Mouse (Mus musculus) telencephalon, adult 2 months (tissue): Measurements from ENCODE around the gene Topors.

Experiments
- DNase-seq: peaks from one replicate; pipeline ENCODE4 v3.0.0-alpha.2; 2011; ENCODE audit warnings: low read depth, low spot score

Gene Topors

GRCm38 (mm10) chr4:40250984-40251383, 18.7 kb downstream of the Topors start:
- no peak for DNase-seq

- DNase-seq = no peak
Measured at GRCm38 (mm10) chr4:40244035-40244434, 25.6 kb downstream of the Topors start.

- DNase-seq = no peak
Measured at GRCm38 (mm10) chr4:40243006-40243405, 26.6 kb downstream of the Topors start.

- no peak for DNase-seq
Measured at GRCm38 (mm10) chr4:40241928-40242327, 27.7 kb downstream of the Topors start.

- DNase-seq = no peak
Measured at GRCm38 (mm10) chr4:40240272-40240744, 29.3 kb downstream of the Topors start.

- DNase-seq = no peak
Measured at GRCm38 (mm10) chr4:40239409-40240271, 30.0 kb downstream of the Topors start, which contains the start of gene Ddx58. Gene Ddx58, minus strand, starts transcription at chr4:40239828.

GRCm38 (mm10) chr4:40238483-40239408, 30.9 kb downstream of the Topors start:
- no peak for DNase-seq

GRCm38 (mm10) chr4:40236829-40237228, 32.8 kb downstream of the Topors start:
- no peak for DNase-seq

GRCm38 (mm10) chr4:40234256-40234655, 35.4 kb downstream of the Topors start:
- no peak for DNase-seq

- no peak for DNase-seq
Measured at GRCm38 (mm10) chr4:40233062-40233664, 36.5 kb downstream of the Topors start.

- DNase-seq = no peak
Measured at GRCm38 (mm10) chr4:40229723-40230122, 39.9 kb downstream of the Topors start.

GRCm38 (mm10) chr4:40227886-40228285, 41.8 kb downstream of the Topors start:
- DNase-seq = no peak

GRCm38 (mm10) chr4:40227131-40227530, 42.5 kb downstream of the Topors start:
- no peak for DNase-seq

- DNase-seq = no peak
Measured at GRCm38 (mm10) chr4:40226095-40226494, 43.6 kb downstream of the Topors start.

GRCm38 (mm10) chr4:40221876-40222585, 47.6 kb downstream of the Topors start:
- DNase-seq = no peak

GRCm38 (mm10) chr4:40221004-40221760, 48.5 kb downstream of the Topors start:
- DNase-seq = no peak

- no peak for DNase-seq
Measured at GRCm38 (mm10) chr4:40220437-40220836, 49.2 kb downstream of the Topors start.

GRCm38 (mm10) chr4:40218382-40218781, 51.3 kb downstream of the Topors start:
- DNase-seq = no peak

- DNase-seq = no peak
Measured at GRCm38 (mm10) chr4:40217910-40218309, 51.7 kb downstream of the Topors start.

- DNase-seq = no peak
Measured at GRCm38 (mm10) chr4:40212177-40212576, 57.5 kb downstream of the Topors start.
